Mouse (Mus musculus) left cerebral cortex, adult 11 months (tissue): ENCODE data around the gene Kcna5.

Source experiments
- DNase-seq: peaks from one replicate; pipeline ENCODE4 v3.0.0; 2022; ENCODE audit warnings: low spot score

Kcna5 gene

DNA sequence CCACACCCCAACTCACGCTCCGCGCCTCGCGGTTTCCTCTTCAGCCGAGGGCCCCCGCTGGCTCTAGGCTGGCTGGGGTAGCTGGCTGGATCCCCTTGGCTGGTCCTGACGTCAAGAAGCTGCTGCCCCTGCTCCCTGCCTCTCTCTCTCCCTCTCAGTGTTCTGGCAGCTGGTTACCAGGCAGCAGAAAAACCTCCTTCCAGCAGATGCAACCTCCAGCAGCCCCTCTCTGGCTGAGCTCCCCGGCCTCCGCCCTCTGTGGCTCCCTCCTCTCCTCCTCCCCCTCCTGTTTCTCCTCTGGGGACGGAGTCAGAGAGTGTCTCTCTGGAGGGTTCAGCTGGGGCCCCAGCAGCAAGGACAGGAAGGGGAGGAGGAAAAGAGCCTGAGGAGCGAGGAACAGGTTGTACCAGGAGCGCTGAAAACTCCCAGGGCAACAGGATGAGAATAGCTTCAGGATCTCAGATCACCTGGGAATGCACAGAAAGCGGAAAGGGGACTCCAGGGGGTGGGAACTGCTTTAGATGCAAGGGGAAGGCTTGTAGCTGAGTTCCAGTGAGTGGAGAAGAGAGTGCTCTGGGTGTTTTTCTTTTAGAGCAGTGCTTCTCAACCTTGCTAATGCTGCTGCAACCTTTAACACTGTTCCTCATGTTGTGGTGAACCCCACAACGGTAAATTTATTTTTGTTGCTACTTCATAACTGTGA, at the start of gene Kcna5:
Kcna5 (minus strand) TSS at position 205 of the 703 bp plus-strand sequence.
- DNase-seq, result no peak

DNA sequence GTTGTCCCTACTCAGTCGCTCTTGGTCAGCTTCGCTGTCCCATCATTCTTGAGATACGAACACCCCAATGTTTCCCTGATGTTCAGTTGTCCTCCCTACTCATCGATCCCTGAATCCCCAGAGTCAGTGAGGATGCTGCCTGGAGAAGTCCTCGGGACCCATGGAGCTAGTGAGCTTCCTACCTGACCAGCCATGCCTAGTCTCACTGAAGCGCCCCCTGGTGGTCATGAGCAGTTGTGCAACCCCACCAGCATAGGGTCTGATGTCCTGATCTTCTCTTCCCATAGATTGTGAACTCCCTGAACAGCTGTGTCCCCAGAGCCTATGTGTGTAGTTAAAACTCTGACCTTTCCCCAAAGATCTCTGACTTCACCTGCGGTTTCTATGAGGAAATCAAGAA, 47.9 kb upstream of the Kcna5 start:
- no peak for DNase-seq

DNA sequence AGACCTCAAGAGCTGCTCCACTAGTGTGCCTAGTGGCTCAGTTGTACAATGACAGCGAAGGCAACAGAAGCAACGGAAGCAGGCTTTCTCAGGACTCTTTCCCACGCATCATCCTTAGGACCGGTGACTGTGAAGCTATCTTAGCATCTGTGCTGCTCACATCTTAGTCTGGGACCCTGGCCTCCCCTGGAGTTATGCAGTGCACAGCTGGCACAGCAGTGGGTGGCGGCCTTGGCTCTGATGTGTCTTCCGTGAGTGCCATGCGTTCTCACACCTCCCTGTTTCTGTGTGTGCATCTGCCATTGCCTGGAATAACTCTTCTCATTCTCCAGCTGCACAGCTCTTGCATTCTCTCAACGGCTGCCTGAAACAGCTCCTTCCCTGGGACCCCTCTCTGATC, 46.4 kb upstream of the Kcna5 start:
- DNase-seq, result peak; percentile 61

DNA sequence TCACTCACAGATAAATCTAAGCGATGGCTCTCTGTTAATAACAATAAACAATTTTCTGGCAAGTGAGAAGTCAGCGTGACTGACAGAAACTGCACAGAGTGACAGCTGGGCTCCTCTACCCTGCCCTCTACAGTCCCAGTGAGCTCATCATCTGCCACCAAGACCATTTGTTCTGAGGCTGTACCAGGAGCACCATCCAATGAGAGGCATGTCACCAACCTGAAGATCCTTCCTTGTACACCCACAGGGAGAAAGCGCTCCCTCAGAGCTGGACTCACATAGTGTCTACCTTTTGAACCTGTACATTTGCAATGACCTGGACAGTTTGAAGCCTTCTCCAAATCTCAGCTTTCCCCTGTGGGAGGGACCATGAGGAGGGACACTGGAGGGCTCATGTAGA, 45.4 kb upstream of the Kcna5 start:
- no peak for DNase-seq

DNA sequence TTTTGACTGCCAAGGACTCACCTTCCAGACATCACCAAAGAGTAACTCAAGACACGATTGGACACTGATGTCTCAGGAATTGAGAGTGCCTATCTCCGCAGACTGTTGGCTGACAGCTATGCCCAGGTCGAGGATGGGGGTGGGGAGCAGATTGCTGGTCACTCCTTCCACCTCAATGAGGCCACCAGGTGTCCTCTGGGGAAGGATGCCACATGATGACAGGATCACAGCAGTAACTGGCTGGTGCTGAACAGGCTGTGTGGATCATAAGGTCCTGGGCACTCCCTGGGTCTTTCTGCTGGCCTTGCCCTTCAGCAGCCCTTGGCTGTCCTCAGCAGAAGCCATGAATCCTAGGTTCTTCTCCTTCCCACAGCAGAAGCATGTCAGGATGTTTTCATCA, 42.2 kb upstream of the Kcna5 start:
- no peak for DNase-seq

DNA sequence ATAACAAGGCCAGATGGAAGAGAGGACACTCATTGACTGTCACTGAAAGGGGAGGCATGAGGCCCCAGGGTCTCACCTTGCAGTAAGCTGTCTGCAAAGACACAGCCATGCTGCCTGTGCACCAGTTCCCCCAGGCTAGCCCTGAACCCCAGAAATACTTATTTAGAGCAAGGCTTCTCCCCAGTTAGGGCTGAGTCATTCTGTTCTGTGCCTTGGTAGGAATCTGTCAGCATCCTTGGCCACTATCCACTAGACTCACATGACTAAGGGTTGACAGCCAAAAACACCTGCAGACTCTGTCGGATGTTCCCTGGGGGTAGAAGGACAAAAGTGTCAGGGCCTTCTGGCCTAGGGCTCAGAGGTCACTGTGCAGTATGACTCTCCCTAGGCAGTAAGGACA, 41.4 kb upstream of the Kcna5 start:
- DNase-seq, result no peak

DNA sequence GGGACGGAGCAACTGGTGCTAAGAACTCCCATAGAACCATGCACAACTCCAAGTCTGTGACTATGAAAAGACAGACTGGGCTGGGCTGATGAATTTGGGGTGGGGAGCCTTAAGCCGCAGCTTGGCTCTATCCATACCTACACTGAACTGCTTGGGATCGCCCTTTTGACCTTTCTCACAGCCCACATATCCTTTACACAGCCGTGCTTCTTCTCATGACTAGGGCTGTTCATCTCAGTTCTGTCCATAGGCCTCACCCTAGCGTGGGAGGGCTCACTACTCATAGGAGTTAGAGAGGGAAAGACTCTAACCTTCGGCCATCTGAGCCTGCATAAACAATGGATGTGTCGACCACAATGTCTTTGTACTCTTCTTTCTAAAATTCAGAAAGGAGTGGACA, 39.6 kb upstream of the Kcna5 start:
- DNase-seq, result no peak

DNA sequence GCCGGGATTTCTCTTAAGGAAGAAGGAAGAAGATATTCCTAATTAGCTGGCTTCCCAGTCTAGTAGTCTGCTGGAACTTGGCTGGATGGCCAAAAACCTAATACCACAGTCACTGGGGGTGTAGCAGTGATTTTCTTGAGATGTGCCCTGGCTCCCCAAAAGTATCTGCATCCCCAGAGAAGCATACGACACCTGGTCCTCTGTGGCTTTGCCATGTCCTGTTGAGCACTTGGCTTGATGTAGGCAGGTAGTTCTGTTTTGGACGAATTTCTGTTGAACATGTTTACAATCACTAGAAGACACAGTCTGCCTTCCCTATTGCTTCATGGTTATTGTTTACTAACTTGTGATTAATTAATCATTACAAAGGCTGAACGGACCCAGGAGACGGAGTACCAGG, 37.8 kb upstream of the Kcna5 start:
- DNase-seq, result no peak

DNA sequence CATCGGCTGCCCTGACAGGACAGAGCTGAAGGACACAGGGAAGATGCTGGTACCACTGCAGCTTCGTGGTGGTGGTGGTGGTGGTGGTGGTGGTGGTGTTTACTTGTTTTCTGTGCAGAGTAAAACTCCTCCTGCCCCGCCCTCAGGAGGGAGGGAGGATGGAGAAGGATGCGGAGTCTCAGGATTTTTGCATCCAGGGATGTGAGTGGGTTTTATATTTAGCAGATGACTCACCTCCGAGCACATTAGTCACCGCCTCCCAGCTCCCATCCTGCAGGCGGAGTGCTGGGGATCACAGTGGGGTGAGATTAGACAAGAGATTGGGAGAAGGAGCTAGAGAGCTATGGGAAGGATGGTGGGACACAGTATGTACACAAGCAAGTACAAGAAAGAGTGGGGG, 34.6 kb upstream of the Kcna5 start:
- DNase-seq, result peak; percentile 73

DNA sequence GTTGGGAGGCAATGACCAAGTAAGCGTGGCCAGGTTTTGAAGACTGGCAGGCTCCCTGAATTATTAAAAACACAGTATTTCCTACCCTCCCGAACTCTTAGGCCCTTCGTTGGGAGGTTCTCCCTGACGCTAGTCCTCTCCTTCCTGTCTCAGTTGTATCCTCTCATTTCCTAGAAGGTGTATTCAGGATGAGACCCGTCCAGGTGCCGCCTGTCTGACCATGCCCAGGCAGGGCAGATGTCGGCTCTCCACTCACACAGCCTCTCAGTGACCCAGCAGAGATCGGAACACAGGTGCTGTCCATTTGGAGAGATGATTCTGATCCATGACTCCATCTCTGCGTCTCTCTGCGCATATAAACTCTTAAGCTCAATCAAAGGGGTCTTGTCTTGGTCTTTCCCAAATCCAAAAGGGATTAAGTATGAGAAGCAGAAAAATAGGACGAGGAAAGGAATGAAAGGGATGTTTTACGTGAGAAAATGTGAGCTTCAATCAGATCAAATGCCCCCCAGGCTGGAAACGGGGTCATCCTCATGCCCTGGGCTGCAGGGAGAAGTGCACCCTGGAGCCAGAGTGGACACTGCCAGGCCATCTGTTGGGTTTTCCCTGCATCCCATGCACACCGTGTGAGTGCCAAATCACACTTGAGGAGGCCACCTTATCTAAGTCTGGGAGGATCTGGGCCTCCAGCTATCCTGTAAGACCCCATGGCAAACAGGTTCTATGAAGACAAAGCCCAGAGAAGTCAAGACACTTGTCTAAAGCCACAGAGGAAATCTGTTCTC, 33.0 kb upstream of the Kcna5 start:
- no peak for DNase-seq

DNA sequence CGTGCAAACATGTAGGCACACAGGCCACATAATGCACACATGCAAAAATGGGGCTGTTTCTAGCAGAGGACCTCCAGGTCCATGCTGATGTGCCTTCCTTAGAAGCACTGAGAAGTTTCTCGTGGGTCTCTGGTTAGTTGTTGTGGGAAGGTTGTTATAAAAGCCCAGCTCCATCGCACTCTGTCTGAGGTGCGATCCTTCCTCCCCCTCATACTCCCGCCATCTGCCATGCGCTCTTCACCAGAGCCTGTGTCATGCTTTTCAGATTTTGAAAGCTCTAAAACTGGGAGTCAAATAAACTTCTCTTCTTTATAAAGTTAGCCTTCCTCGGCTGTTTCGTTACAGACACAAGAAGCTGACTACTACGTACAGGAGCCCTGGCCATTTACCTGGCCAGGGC, 32.1 kb upstream of the Kcna5 start:
- no peak for DNase-seq

DNA sequence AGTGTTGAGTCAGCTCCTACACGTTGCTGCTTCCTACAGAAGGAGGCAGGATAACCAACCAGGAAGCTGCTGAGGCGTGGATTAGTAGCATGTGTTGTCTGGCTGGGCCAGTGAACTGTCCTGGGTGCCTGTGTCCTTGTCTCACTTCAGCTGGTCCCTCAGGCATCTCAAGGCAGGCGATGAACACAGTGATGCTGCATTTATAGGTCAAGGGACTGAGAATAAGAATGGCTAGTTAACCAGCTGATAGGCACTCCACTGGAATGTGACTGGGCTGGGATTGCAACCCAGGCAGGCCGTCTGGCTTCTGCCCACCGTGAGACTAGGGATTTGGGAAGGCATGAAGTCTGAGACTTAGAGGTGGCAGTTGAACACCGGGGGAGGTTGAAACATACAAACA, 29.2 kb upstream of the Kcna5 start:
- no peak for DNase-seq

DNA sequence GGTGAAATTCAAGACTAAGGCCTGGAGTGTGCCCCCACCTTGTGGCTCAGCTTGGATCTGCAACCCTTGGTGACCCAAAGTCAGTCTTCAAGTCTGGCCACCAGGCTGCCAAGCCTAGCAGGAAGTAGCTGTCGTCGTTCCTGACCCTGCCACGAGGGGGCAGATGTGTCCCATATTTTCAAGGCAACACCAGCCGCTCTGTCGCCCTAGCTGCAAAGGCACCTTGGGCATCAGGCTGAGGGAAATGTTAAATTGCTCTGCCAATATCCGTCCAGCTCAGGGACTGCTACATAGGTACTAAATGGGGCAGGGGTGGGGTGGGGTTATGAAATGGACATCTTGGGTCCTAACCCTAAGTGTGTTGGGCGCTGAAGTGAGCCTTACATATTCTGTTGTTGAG, 28.7 kb upstream of the Kcna5 start:
- DNase-seq, result peak; percentile 77

DNA sequence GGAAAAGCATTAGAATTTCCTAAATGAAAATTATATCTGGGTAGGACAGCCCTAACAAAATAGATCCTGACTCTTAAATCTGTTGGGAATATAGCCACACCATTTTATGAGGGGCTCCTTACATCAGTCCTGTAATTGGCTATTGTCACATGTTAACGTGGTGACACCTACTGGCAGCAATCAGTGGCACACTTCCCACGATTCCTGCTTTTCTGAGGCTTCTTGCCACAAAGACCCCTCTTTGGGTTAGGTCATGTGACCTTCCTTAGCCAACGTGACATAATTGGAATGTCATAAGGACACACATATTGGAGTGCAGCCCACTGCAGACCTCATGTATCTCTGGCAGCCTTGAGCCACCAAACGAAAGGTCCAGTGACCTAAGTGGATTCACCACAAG, 26.5 kb upstream of the Kcna5 start:
- DNase-seq, result no peak

DNA sequence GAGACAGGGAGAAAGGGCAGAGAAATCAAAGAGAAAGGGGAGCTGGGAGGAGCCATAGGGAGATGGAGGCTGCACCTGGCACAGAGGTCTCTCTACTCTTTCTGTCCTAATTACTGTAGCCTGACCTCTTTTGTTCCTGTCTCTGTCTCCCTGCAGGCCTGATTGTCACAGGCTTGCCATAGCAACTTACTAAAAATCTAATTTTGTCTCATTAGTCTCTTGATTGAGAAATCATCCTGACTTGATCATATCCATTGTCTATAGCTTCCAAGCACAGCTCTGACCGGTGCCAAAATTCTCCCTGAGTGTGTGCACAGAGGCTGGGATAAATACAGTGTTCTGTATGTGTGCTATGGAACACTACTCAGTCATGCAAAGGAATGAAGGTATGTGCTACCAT, 25.5 kb upstream of the Kcna5 start:
- DNase-seq, result no peak

DNA sequence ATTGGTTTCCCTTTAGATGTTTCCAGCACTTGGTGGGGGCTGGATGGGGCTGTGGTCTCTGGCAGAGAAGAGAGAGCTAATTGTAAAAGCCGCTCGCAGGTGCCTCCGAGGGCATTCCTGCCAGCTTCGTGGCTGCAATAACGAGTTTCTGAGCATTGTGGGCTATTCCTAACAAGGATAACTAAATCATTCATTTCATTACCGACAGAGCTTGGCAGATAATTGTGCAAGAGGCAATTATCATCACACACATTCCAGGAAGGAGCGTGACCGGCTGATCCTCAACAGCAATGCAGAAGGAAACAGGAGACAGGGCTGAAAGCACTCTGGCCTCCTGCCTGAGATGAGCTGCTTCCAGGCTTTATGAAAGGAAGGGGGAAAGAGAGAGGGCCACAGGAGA, 24.8 kb upstream of the Kcna5 start:
- no peak for DNase-seq

DNA sequence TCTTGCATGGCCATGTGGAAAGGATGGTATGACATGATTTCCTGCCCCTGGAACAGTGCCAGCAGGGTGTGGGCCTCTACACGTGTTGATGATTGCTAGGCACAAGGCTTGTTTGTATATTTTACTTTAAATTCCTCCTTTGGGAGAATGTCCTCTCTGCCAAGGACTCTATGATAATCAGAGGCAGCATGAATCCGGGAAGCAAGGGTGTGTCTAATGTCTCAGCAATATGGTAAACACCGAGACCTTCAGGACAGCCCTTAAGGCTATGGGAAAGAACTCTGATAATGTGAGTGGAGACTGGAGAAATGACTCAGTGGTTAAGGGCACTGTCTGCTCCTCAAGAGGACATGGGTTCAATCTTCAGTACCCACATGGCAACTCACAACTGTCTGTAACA, 23.1 kb upstream of the Kcna5 start:
- DNase-seq, result no peak

DNA sequence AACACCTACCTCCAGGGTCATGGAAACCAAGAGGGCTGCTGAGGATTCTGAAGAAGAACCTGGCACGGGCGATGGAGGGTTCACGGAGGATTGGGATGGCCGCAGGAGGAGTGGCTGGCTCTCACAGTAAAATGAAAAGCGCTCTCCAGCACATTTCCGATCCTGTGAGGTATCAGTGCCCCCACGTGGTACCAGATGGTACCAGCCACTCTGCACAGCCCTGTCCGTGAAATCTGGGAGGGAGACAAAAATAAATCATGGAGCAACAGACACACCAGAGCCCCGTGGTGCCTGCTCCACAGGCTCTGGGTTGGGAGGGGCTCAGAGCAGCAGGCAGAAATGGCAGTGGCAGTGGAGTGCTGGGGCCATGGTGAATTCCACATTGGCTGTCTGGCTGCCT, 18.6 kb upstream of the Kcna5 start:
- peak; percentile 45 for DNase-seq

DNA sequence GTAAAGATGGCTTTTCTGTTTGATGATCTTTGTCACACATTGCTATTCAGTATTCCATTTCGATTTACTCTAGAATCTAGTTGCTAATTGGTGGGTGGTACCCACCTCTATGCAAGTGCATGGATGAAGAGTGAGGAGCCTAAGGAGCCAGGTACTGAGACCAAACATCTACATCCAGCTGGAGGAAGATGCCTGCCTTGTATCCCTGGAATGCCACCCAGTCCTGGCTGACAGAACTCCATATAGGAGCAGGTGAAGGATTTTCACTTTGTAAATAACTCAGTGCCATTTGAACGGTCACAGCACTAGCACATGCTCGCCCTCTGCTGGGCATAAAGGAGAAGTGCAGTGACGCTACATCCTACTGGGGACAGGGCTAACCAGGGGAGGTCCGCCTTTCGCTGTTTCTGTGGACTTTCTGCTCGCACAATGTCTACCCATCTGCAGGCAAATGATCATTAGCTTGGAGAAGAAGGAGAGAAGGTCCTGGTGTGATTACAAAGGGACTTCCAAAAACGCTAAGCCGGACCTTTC, 16.7 kb upstream of the Kcna5 start:
- no peak for DNase-seq

DNA sequence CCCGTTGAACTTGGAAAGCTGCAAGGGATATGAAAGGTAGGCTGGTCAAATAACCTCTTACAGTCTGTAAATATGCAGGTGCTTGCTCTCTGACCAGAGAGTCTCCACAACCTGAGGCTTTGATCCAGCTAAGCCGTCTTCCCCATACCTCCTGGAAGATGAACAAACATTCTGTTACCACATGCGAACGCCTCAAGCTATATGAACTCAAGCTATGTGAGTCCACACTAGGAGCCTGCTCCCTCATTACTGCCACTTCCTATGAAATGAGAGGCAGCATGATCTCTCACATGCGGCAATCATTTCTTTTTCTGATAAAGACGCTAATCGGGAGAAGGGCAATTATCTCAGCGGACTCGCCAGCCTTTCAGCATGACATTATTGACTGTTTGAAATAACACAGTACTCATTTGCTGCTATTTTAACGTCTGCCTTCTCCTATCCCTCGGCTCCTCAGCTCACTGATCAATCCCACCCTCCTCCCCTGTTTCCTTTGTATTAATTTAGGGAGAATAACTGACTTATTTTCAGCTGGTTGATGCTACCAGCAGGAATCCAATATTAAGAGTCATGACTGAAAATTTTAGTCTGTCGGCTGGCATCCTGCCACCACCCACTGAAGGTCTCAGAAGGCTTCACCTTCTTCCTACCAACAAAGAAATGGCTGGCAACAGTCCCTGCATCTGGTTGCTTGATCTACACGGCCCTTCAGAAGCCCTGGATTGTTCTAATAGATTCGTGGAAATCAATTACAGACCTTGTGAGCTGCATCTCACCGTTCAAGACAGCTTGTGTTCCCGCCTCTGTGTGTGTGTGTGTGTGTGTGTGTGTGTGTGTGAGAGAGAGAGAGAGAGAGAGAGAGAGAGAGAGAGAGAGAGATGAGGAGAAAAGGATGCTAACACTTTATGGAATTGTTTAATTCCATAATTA, 9.2 kb upstream of the Kcna5 start:
- no peak for DNase-seq

DNA sequence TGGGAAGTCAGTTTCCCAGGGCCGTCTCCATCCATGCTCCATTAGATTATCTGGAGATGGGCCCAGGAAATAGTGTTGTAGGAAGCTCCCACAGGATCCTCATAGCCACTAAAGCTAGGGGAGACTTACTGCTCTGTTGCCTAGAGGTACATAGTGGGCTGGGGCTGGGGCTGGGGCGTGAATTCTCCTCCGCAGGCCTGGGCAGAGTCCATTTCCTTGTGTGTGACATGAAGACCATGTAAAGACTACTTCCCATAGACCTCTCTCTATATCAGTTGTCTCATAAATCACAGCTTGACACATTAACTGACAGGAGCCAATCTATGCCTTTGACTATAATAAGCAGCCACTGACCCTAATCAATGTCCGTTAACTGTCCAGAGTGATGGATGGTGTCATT, 7.5 kb upstream of the Kcna5 start:
- DNase-seq, result no peak

DNA sequence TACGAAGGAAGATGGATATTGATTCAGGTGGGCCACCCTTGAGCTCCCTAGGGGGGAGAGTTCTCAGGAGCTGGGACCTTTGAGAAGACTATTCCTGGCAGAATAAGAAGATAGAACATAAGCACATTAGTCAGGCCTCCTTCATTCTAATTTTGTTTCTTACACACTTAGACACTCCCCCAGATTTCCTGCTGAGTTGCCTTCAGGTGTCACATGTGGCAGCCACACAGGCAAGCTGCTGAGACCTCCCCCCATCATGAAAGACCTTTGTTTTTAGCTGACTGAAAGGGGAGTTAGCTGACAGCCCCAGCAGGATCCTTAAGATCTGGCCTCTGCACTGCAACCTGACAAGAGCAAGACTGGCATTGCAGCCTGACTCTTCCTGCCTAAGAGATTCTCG, 2.3 kb upstream of the Kcna5 start:
- DNase-seq, result no peak

DNA sequence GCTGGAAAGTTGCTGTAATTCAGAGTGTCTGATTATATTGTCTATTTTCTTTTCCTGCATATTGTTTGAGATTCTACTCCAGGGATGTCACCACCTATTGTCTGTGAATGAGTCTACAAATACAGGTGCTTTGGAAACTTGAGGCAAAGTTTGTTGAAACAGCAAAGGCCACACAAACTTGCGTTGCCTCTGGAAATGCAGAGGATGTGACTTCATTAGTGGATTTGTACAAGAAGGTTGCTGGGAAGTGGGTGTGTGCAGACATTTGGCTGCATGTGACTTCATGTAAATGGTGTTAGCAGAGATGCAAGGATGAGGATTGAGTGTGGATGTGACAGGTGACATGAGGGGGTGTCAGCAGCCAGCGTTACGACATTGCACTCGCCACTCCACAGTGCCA, 1.7 kb upstream of the Kcna5 start:
- DNase-seq, result no peak
